Mouse (Mus musculus): ENCODE measurements around the gene Vps25.

DNA sequence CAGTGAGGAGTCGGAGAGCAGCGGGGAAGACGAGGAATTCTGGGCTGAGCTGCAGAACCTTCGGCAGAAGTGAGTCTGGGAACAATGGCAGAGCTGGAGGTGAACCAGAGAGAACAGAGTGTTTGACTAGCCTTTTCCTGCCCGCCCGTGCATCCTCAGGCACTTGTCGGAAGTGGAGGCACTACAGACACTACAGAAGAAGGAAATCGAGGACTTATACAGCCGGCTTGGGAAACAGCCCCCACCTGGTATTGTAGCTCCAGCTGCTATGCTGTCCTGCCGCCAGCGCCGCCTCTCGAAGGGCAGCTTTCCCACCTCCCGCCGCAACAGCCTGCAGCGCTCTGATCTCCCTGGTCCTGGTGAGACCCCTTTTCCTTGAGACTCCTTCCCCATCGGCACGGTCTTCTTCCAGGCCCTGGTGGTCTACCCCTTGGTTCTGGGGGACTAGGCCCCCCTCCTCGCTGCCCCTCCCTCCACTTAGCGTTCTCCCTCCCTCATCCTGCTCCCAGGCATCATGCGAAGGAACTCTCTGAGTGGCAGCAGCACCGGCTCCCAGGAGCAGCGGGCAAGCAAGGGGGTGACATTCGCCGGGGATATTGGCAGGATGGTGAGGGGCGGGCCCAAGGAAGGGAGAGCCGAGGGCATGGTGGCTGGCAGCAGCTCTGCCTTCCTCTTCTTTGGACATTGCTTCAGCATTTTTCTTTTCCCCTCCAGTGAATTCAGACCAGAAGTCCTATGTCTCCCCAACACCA, 23.0 kb downstream of the Vps25 start:
- no peak for TF ChIP-seq TCF12 (IDR thresholded peaks at IDR 0.05; ENCODE audit: insufficient read depth, poor library complexity, severe bottlenecking)
- TF ChIP-seq POLR2A (IDR thresholded peaks at IDR 0.05; ENCODE audit: insufficient read length, low read depth): no peak
- no peak for TF ChIP-seq SRF (IDR thresholded peaks at IDR 0.05; ENCODE audit: control insufficient read depth, insufficient read length, low read depth)
- no peak for TF ChIP-seq MAX (IDR thresholded peaks at IDR 0.05; ENCODE audit: low read depth)
- no peak for TF ChIP-seq MYOG (IDR thresholded peaks at IDR 0.05; ENCODE audit: control insufficient read depth in 1 of 3, insufficient read depth in 1 of 3, insufficient read length in 2 of 3, low read depth in 2 of 3)

Data from myocyte (in vitro differentiated cells).